Mouse (Mus musculus): Measurements from ENCODE around the gene Ints4.

- TF ChIP-seq CTCF (IDR thresholded peaks at IDR 0.05; ENCODE audit: low read depth) (peak; percentile 60), EP300 (optimal IDR thresholded peaks at IDR 0.05) (no peak)
These were observed at the start of gene Ints4 for GRCm38 (mm10) chr7:97480821-97481339.
